Mouse (Mus musculus): ENCODE data around the gene Evpl.

GRCm38 (mm10) chr11:116234901-116235300 is 3.0 kb downstream of the Evpl start:
- TF ChIP-seq CTCF (IDR thresholded peaks at IDR 0.05; ENCODE audit: low read depth, low read length) (no peak), POLR2A (IDR thresholded peaks at IDR 0.05; ENCODE audit: borderline replicate concordance, low read depth, low read length) (no peak)

All from bone marrow macrophage, adult 2 months (primary cell).